Mouse (Mus musculus) left cerebral cortex, adult 2 months (tissue): ENCODE measurements at regions not wholly inside any gene's neighbourhood (a gene's known extent, or its start where the extent isn't known, plus 50 kb on each side); places are given as distances from the start of the nearest gene placed in this dataset.
"Not testable (repeated sequence)": the region's sequence is repeated elsewhere in the genome, so short reads cannot be mapped to it uniquely, and the experiment has no call there.

Experiments used
- DNase-seq, 2 experiments: peaks; one replicate each; pipeline ENCODE4 v3.0.0; 2021 to 2022; ENCODE audit warnings: low spot score in 2 of 2, mixed read lengths in 1 of 2; ENCODE audit errors: extremely low spot score in 1 of 2
- H3K27ac ChIP-seq: fragments of 200-600 bp; 2 replicates; pipeline ENCODE4 v1.8.1; 2022
- H3K4me3 ChIP-seq: fragments of 200-600 bp; 2 replicates; pipeline ENCODE4 v1.8.1; 2022
- CTCF ChIP-seq: fragments of 200-600 bp; IDR thresholded peaks from 2 replicates; pipeline ENCODE4 v1.8.1; 2022; ENCODE audit warnings: antibody characterized with exemption, mild to moderate bottlenecking, moderate library complexity
- intact Hi-C: fragments of 180-260 bp; cut with DNase I; formaldehyde crosslinking; loops from one replicate; pipeline ENCODE4 v1.15.1; 2025

- peak overlapping the region; percentile 0; the same call in 1 of the 2 replicates for H3K27ac ChIP-seq
- no peak for DNase-seq
- H3K4me3 ChIP-seq = peak overlapping the region; percentile 32; the same call in 1 of the 2 replicates
- TF ChIP-seq CTCF = no peak
- intact Hi-C loops = no loop called here
These were observed 299.6 kb downstream of the Chl1 start for GRCm38 (mm10) chr6:103809986-103810341.

GRCm38 (mm10) chr6:103810342-103811001 lies 300.1 kb downstream of the Chl1 start:
- H3K4me3 ChIP-seq = peak overlapping the region; percentile 32
- intact Hi-C loops = no loop called here
- DNase-seq = peak in 1 of 2 experiments; percentile 11
- no peak for TF ChIP-seq CTCF
- H3K27ac ChIP-seq = peak overlapping the region; percentile 0; the same call in 1 of the 2 replicates

- H3K4me3 ChIP-seq, DNase-seq, H3K27ac ChIP-seq, intact Hi-C loops: not testable (repeated sequence)
These were observed 306.0 kb downstream of the Chl1 start for GRCm38 (mm10) chr6:103816396-103816795.

- TF ChIP-seq CTCF = no peak
- no peak overlapping the region for H3K4me3 ChIP-seq
- H3K27ac ChIP-seq = no peak overlapping the region
- DNase-seq = no peak
- intact Hi-C loops = no loop called here
These were observed 315.7 kb downstream of the Chl1 start for GRCm38 (mm10) chr6:103826042-103826441.

- no peak overlapping the region for H3K4me3 ChIP-seq
- no peak for DNase-seq
- no peak overlapping the region for H3K27ac ChIP-seq
- intact Hi-C loops = no loop called here
- TF ChIP-seq CTCF = no peak
These were observed 317.2 kb downstream of the Chl1 start for GRCm38 (mm10) chr6:103827623-103828022.

- H3K27ac ChIP-seq = no peak overlapping the region
- intact Hi-C loops = no loop called here
- no peak overlapping the region for H3K4me3 ChIP-seq
- TF ChIP-seq CTCF = no peak
- DNase-seq = no peak
These were observed 318.5 kb downstream of the Chl1 start for GRCm38 (mm10) chr6:103828866-103829265.

GRCm38 (mm10) chr6:103832301-103832700 lies 321.9 kb downstream of the Chl1 start:
- TF ChIP-seq CTCF = no peak
- H3K27ac ChIP-seq = no peak overlapping the region
- H3K4me3 ChIP-seq = no peak overlapping the region
- no peak for DNase-seq
- intact Hi-C loops = loop anchor here (5.0 kb wide), 1 partner anchor 195 kb away; no protein-coding TSS in a partner anchor

GRCm38 (mm10) chr6:103832808-103833207 lies 322.4 kb downstream of the Chl1 start:
- no peak overlapping the region for H3K4me3 ChIP-seq
- no peak for TF ChIP-seq CTCF
- DNase-seq = no peak
- intact Hi-C loops = loop anchor here (5.0 kb wide), 1 partner anchor 194 kb away; no protein-coding TSS in a partner anchor
- H3K27ac ChIP-seq = no peak overlapping the region

GRCm38 (mm10) chr6:103833501-103834132 lies 323.2 kb downstream of the Chl1 start:
- no peak overlapping the region for H3K27ac ChIP-seq
- TF ChIP-seq CTCF = peak; percentile 82
- H3K4me3 ChIP-seq = no peak overlapping the region
- intact Hi-C loops = loop anchor here (5.0 kb wide), 1 partner anchor 194 kb away; no protein-coding TSS in a partner anchor
- peak; percentile 67 to 78 for DNase-seq

GRCm38 (mm10) chr6:103834726-103835229 lies 324.4 kb downstream of the Chl1 start:
- no peak for DNase-seq
- H3K27ac ChIP-seq = no peak overlapping the region
- H3K4me3 ChIP-seq = no peak overlapping the region
- no peak for TF ChIP-seq CTCF
- intact Hi-C loops = loop anchor here (5.0 kb wide), 1 partner anchor 193 kb away; no protein-coding TSS in a partner anchor

GRCm38 (mm10) chr6:103859787-103860186 lies 349.4 kb downstream of the Chl1 start:
- TF ChIP-seq CTCF = no peak
- intact Hi-C loops = no loop called here
- DNase-seq = no peak
- Histone ChIP-seq H3K4me3 (no peak overlapping the region), H3K27ac (no peak overlapping the region)

- intact Hi-C loops = no loop called here
- no peak for TF ChIP-seq CTCF
- H3K4me3 ChIP-seq = no peak overlapping the region
- DNase-seq = no peak
- no peak overlapping the region for H3K27ac ChIP-seq
These were observed 383.1 kb downstream of the Chl1 start for GRCm38 (mm10) chr6:103893455-103893854.
